Mouse (Mus musculus): ENCODE results near the gene Arcn1. TPM values are rescaled to one million over a fixed set of nuclear protein-coding genes. Genes with fewer than 3 reads are reported as not detected.
A peak's percentile ranks its signal among the peaks of the same experiment; 100 is the strongest.
"Not testable (repeated sequence)": the region's sequence is repeated elsewhere in the genome, so short reads cannot be mapped to it uniquely, and the experiment has no call there.

Gene Arcn1
- polyA plus RNA-seq, 1 experiment from 2014 or later, result 191 TPM

- peak overlapping the region; percentile 62 for H3K4me2 ChIP-seq
- peaks cover 10% of the 10 kb centered on the region for H3K4me1 ChIP-seq (ENCODE audit: control insufficient read depth, insufficient read depth, low read length)
- DNase-seq (ENCODE audit: low spot score, missing footprints) (no peak), ATAC-seq (ENCODE audit: low FRiP score) (no peak)
- H3K27ac ChIP-seq (ENCODE audit: low read depth, low read length), result no peak overlapping the region
- H3K9ac ChIP-seq (ENCODE audit: low read length), result peak overlapping the region; percentile 65
- H3K36me3 ChIP-seq (ENCODE audit: control insufficient read depth, insufficient read depth, low read length), result peaks cover 4% of the 10 kb centered on the region; the same call in 1 of the 2 replicates
- H3K4me3 ChIP-seq (ENCODE audit: low read depth, low read length), result peak overlapping the region; percentile 49
- 44% methylated on average over 9 of the region's 9 CpGs for WGBS
- H3K27me3 ChIP-seq (ENCODE audit: control insufficient read depth, insufficient read depth, low read length), result peaks cover 11% of the 10 kb centered on the region
- no peaks in the 10 kb centered on the region for H3K9me3 ChIP-seq (ENCODE audit: control insufficient read depth, low read length)
Observed at GRCm38 (mm10) chr9:44799958-44800324, 32.3 kb upstream of the Arcn1 start.

GRCm38 (mm10) chr9:44799102-44799957 lies 31.7 kb upstream of the Arcn1 start, which contains the start of gene Tmem25:
Tmem25 (minus strand) TSS chr9:44799307.
- Histone ChIP-seq H3K9ac (ENCODE audit: low read length) (peak within 1 kb of the TSS; percentile 65), H3K4me3 (ENCODE audit: low read depth, low read length) (peak within 1 kb of the TSS; percentile 49), H3K36me3 (ENCODE audit: control insufficient read depth, insufficient read depth, low read length) (no peaks in the 10 kb centered on the region), H3K4me1 (ENCODE audit: control insufficient read depth, insufficient read depth, low read length) (peaks cover 10% of the 10 kb centered on the region), H3K4me2 (peak within 1 kb of the TSS; percentile 62), H3K27me3 (ENCODE audit: control insufficient read depth, insufficient read depth, low read length) (peaks cover 11% of the 10 kb centered on the region), H3K9me3 (ENCODE audit: control insufficient read depth, low read length) (no peaks in the 10 kb centered on the region), H3K27ac (ENCODE audit: low read depth, low read length) (peak within 1 kb of the TSS; percentile 3; the same call in 1 of the 2 replicates)
- under 1% methylated on average over 73 of the region's 75 CpGs for WGBS
- DNase-seq (ENCODE audit: low spot score, missing footprints), result peak; percentile 98
- peak; percentile 97 for ATAC-seq (ENCODE audit: low FRiP score)

- no peak for DNase-seq (ENCODE audit: low spot score, missing footprints)
- peaks cover 10% of the 10 kb centered on the region for H3K4me1 ChIP-seq (ENCODE audit: control insufficient read depth, insufficient read depth, low read length)
- peak overlapping the region; percentile 49; the same call in 1 of the 2 replicates for H3K4me3 ChIP-seq (ENCODE audit: low read depth, low read length)
- no peak overlapping the region for H3K27ac ChIP-seq (ENCODE audit: low read depth, low read length)
- no peaks in the 10 kb centered on the region for H3K36me3 ChIP-seq (ENCODE audit: control insufficient read depth, insufficient read depth, low read length)
- no peaks in the 10 kb centered on the region for H3K9me3 ChIP-seq (ENCODE audit: control insufficient read depth, low read length)
- H3K9ac ChIP-seq (ENCODE audit: low read length), result no peak overlapping the region
- H3K4me2 ChIP-seq, result peak overlapping the region; percentile 62
- peaks cover 11% of the 10 kb centered on the region for H3K27me3 ChIP-seq (ENCODE audit: control insufficient read depth, insufficient read depth, low read length)
- WGBS, result 40% methylated on average over 7 of the region's 7 CpGs
- ATAC-seq (ENCODE audit: low FRiP score), result no peak
Observed at GRCm38 (mm10) chr9:44798298-44798697, 30.7 kb upstream of the Arcn1 start.

- no peak overlapping the region for H3K9ac ChIP-seq (ENCODE audit: low read length)
- H3K27me3 ChIP-seq (ENCODE audit: control insufficient read depth, insufficient read depth, low read length), result peaks cover under 1% of the 10 kb centered on the region; the same call in 1 of the 2 replicates
- ATAC-seq (ENCODE audit: low FRiP score) (no peak), DNase-seq (ENCODE audit: low spot score, missing footprints) (no peak)
- H3K36me3 ChIP-seq (ENCODE audit: control insufficient read depth, insufficient read depth, low read length), result peaks cover 18% of the 10 kb centered on the region
- no peak overlapping the region for H3K27ac ChIP-seq (ENCODE audit: low read depth, low read length)
- H3K4me1 ChIP-seq (ENCODE audit: control insufficient read depth, insufficient read depth, low read length), result no peaks in the 10 kb centered on the region
- H3K4me2 ChIP-seq, result no peak overlapping the region
- H3K4me3 ChIP-seq (ENCODE audit: low read depth, low read length), result no peak overlapping the region
- WGBS, result 76% methylated on average over 9 of the region's 9 CpGs
- no peaks in the 10 kb centered on the region for H3K9me3 ChIP-seq (ENCODE audit: control insufficient read depth, low read length)
Observed at GRCm38 (mm10) chr9:44792842-44793241, 25.2 kb upstream of the Arcn1 start.

- no peaks in the 10 kb centered on the region for H3K36me3 ChIP-seq (ENCODE audit: control insufficient read depth, insufficient read depth, low read length)
- H3K9me3 ChIP-seq (ENCODE audit: control insufficient read depth, low read length), result no peaks in the 10 kb centered on the region
- H3K4me2 ChIP-seq, result peak overlapping the region; percentile 75
- no peaks in the 10 kb centered on the region for H3K27me3 ChIP-seq (ENCODE audit: control insufficient read depth, insufficient read depth, low read length)
- H3K9ac ChIP-seq (ENCODE audit: low read length), result peak overlapping the region; percentile 84
- WGBS, result under 1% methylated on average over 41 of the region's 41 CpGs
- DNase-seq (ENCODE audit: low spot score, missing footprints) (peak; percentile 99), ATAC-seq (ENCODE audit: low FRiP score) (peak; percentile 98)
- peak overlapping the region; percentile 62 for H3K27ac ChIP-seq (ENCODE audit: low read depth, low read length)
- peaks cover 4% of the 10 kb centered on the region; the same call in 1 of the 2 replicates for H3K4me1 ChIP-seq (ENCODE audit: control insufficient read depth, insufficient read depth, low read length)
- peak overlapping the region; percentile 73 for H3K4me3 ChIP-seq (ENCODE audit: low read depth, low read length)
Observed at GRCm38 (mm10) chr9:44772750-44773651, 5.4 kb upstream of the Arcn1 start.

GRCm38 (mm10) chr9:44772392-44772749 lies 4.7 kb upstream of the Arcn1 start:
- no peaks in the 10 kb centered on the region for H3K27me3 ChIP-seq (ENCODE audit: control insufficient read depth, insufficient read depth, low read length)
- peak; percentile 87 for DNase-seq (ENCODE audit: low spot score, missing footprints)
- no peak for ATAC-seq (ENCODE audit: low FRiP score)
- no peaks in the 10 kb centered on the region for H3K9me3 ChIP-seq (ENCODE audit: control insufficient read depth, low read length)
- no peaks in the 10 kb centered on the region for H3K36me3 ChIP-seq (ENCODE audit: control insufficient read depth, insufficient read depth, low read length)
- H3K4me1 ChIP-seq (ENCODE audit: control insufficient read depth, insufficient read depth, low read length), result peaks cover 4% of the 10 kb centered on the region; the same call in 1 of the 2 replicates
- H3K9ac ChIP-seq (ENCODE audit: low read length), result peak overlapping the region; percentile 84; the same call in 1 of the 2 replicates
- no peak overlapping the region for H3K4me2 ChIP-seq
- H3K4me3 ChIP-seq (ENCODE audit: low read depth, low read length), result peak overlapping the region; percentile 73; the same call in 1 of the 2 replicates
- H3K27ac ChIP-seq (ENCODE audit: low read depth, low read length), result no peak overlapping the region
- WGBS, result 23% methylated on average over 5 of the region's 5 CpGs

- WGBS, result 90% methylated on average over 5 of the region's 5 CpGs
Observed at GRCm38 (mm10) chr9:44771376-44771775, 3.7 kb upstream of the Arcn1 start.

GRCm38 (mm10) chr9:44768029-44768394 lies 367 bp upstream of the Arcn1 start:
- Histone ChIP-seq H3K4me3 (ENCODE audit: low read depth, low read length) (peak overlapping the region; percentile 100; the same call in 1 of the 2 replicates), H3K4me2 (peak overlapping the region; percentile 4; the same call in 1 of the 2 replicates)
- WGBS, result 51% methylated on average over 7 of the region's 9 CpGs
- H3K27ac ChIP-seq (ENCODE audit: low read depth, low read length); DNase-seq (ENCODE audit: low spot score, missing footprints); H3K36me3 ChIP-seq (ENCODE audit: control insufficient read depth, insufficient read depth, low read length); ATAC-seq (ENCODE audit: low FRiP score); H3K27me3 ChIP-seq (ENCODE audit: control insufficient read depth, insufficient read depth, low read length); H3K9ac ChIP-seq (ENCODE audit: low read length); H3K9me3 ChIP-seq (ENCODE audit: control insufficient read depth, low read length); H3K4me1 ChIP-seq (ENCODE audit: control insufficient read depth, insufficient read depth, low read length): not testable (repeated sequence)

More at GRCm38 (mm10) chr9:44771376-44771775, 3.7 kb upstream of the Arcn1 start:
- DNase-seq (ENCODE audit: low spot score, missing footprints) (no peak), ATAC-seq (ENCODE audit: low FRiP score) (no peak)
- no peak overlapping the region for H3K4me2 ChIP-seq
- H3K36me3 ChIP-seq (ENCODE audit: control insufficient read depth, insufficient read depth, low read length), result no peaks in the 10 kb centered on the region
- H3K27me3 ChIP-seq (ENCODE audit: control insufficient read depth, insufficient read depth, low read length), result no peaks in the 10 kb centered on the region
- H3K27ac ChIP-seq (ENCODE audit: low read depth, low read length), result no peak overlapping the region
- H3K9me3 ChIP-seq (ENCODE audit: control insufficient read depth, low read length), result no peaks in the 10 kb centered on the region
- no peak overlapping the region for H3K9ac ChIP-seq (ENCODE audit: low read length)
- H3K4me3 ChIP-seq (ENCODE audit: low read depth, low read length), result no peak overlapping the region
- peaks cover 6% of the 10 kb centered on the region for H3K4me1 ChIP-seq (ENCODE audit: control insufficient read depth, insufficient read depth, low read length)
